Mouse (Mus musculus) hematopoietic stem cell, adult 5-6 weeks (primary cell): ENCODE data around the gene Gtf2h2. TPM values are rescaled to one million over a fixed set of nuclear protein-coding genes. Genes with fewer than 3 reads are reported as not detected.
A peak's percentile ranks its signal among the peaks of the same experiment; 100 is the strongest.
"Not testable (repeated sequence)": the region's sequence is repeated elsewhere in the genome, so short reads cannot be mapped to it uniquely, and the experiment has no call there.

Source experiments
- ATAC-seq, 2 experiments: fragments of 125-278 bp in 1 of 2; replicated peaks in 1 of 2; 2 replicates each; pipeline ENCODE4 v1.8.0; 2016 to 2017; ENCODE audit warnings: inconsistent platforms in 2 of 2, mild to moderate bottlenecking in 2 of 2, moderate number of reproducible peaks in 2 of 2, low read depth in 1 of 2, moderate TSS enrichment in 1 of 2; ENCODE audit not compliant: low FRiP score in 2 of 2, poor library complexity in 2 of 2, severe bottlenecking in 2 of 2, insufficient read depth in 1 of 2, low TSS enrichment in 1 of 2
- total RNA-seq: library from RNA; stranded (forward); fragments of 172-1452, 232-1000 nt; gene quantifications from 2 replicates; pipeline ENCODE4 v1.2.3, GENCODE M21; 2017

Gene Gtf2h2
- 53.4 and 84.6 TPM in 2 replicates for total RNA-seq

DNA sequence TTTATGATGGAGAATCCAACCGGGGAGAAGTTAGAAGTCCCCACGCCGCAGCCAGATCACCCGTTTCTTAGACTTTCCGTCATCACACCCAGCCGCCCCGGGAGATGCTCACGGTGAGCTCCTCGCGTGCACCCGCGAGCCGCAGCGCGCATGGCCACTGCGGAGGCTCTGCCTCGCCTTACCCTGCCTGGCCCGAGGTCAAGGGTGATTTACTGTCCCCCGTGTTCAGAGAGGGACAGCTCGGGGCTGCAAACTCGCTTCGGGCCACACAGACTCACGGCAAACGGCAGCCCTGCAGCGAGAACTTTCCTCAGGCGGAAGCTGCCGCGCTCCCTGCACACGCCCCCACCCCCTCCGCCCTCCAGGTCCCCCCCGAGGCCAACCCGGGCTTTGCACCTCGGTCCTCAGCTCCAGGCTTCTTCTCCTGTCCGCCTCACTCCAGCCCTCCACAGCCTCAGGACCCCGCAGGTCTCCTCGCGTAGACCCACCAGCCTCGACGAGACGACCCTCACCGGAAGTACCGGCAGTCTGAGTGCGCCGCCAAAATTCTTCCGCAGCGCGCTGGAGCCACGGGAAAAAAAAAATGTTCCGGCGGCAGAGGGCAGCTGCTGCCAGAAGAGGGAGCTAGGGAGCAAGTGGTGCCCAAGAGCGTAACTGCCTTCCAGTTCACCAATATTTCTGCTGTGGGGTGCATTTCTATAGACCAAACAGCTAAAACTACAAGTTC lies at the start of gene Gtf2h2:
Gtf2h2 (minus strand) TSS at position 519 of the 727 bp plus-strand sequence.
- peak; percentile 87 to 90 for ATAC-seq

- no peak for ATAC-seq
Measured at GRCm38 (mm10) chr13:100536149-100536548, 43.8 kb upstream of the Gtf2h2 start.

GRCm38 (mm10) chr13:100532788-100533365 lies 40.5 kb upstream of the Gtf2h2 start:
- no peak for ATAC-seq

GRCm38 (mm10) chr13:100526649-100527038 lies 34.3 kb upstream of the Gtf2h2 start:
- no peak for ATAC-seq

GRCm38 (mm10) chr13:100525935-100526648 lies 33.7 kb upstream of the Gtf2h2 start:
- ATAC-seq: no peak

GRCm38 (mm10) chr13:100524896-100525295 lies 32.5 kb upstream of the Gtf2h2 start:
- no peak for ATAC-seq

GRCm38 (mm10) chr13:100523698-100524097 lies 31.3 kb upstream of the Gtf2h2 start:
- ATAC-seq: no peak

DNA sequence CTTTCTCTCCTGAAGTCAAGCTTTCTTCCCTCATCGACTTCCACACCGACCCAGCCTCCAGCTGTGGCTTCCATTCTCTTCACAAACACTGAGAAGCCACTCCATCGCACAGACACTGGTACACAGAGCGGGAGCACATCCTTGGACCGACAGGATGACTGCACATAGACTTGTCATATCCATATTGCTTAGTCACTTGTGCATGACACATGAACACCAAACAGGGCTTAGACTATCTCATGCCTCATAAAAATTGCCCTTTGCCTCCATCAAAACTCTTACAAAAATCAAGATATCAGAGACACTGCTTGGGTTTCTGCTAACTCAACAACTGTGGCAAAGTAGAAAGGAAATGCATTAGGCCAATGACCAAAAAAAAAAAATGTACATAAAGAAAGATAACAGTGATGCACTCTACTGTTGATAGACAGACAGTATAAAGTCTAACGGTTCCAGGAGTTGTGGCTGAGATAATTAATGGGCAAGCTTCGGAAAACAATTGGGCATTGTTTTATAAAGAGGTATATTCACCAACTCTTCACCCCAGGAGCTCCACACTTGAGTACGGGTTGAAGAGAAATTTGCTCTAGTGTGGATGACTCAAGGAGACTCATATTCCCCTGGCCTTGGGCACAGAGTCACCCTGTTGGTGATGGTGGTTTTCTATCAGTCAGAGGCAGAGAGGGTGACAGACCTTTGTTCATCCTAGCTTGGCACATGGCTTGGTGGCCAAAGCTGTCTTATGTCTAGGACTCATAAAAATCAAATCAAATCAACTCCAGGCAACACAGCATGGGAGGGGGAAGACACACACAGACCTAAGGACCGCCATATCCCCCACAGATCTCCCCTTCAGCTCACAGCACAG lies 29.6 kb upstream of the Gtf2h2 start:
- ATAC-seq: no peak

- no peak for ATAC-seq
Measured at GRCm38 (mm10) chr13:100519162-100519561, 26.8 kb upstream of the Gtf2h2 start.

- ATAC-seq: no peak
Measured at GRCm38 (mm10) chr13:100518191-100518590, 25.8 kb upstream of the Gtf2h2 start.

DNA sequence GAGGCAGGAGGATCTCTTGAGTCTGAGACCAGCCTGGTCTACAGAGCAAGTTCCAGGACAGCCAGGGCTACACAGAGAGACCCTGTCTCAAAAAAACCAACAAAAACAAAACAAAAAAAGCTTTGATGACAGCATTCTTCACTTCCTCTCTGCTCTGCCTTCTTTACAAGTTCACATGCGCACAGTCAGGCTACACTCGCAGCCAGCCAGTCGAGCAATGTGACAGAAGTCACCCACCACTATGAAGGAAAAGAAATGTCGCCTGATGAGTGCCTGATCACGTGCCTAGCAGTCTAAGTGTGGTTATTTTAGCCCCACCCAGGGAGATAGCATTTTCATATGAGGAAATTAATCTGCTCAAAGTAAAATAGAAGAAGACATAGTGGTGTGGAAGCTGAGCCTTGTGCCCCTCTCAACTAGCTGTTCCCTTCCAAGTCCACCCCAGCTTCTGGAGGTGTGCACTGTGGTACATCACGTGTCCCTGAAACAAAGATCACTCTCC lies 25.3 kb upstream of the Gtf2h2 start:
- no peak for ATAC-seq

DNA sequence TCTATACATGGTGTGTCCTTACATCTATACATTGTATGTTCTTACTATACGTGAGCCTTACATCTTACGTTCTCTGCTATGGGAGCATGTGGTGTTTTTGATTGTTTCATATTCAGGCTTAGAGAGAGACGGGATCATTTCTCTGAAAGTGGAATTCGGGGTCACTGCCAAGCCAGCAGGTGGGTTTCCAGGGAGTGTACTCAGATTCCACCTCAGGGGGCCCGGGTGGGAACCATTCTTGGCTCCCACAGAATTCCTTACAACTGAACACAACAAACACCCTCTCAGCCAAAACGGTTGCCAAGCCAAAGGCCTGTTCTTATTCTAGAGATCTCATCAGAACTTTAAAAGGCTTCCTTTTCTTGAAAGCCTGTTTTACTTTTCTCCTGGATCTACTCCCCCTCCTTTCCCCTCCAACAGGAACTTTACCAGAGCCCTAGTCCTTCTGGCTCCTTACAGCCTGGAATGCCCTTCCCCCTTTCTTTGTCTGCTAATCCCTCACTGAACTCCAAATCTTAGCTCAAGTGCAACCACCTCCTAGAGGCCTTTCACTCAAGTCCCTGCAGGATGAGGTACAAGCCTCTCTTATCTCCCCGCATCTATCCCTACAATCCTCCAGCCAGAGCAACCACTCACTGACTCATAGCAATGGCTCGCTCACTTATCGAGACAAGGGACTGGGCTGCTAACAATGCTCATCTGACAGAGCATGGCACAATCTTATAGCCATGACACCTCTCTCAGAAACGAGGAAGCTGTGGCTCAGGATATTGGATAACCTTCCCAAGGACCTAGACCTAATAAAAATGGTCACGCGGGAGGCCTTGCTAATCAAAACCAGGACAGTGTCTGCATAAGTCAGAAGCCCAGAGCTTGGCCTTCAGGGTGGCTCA lies 24.1 kb upstream of the Gtf2h2 start:
- no peak for ATAC-seq

- ATAC-seq: no peak
Measured at GRCm38 (mm10) chr13:100512792-100513191, 20.4 kb upstream of the Gtf2h2 start.

DNA sequence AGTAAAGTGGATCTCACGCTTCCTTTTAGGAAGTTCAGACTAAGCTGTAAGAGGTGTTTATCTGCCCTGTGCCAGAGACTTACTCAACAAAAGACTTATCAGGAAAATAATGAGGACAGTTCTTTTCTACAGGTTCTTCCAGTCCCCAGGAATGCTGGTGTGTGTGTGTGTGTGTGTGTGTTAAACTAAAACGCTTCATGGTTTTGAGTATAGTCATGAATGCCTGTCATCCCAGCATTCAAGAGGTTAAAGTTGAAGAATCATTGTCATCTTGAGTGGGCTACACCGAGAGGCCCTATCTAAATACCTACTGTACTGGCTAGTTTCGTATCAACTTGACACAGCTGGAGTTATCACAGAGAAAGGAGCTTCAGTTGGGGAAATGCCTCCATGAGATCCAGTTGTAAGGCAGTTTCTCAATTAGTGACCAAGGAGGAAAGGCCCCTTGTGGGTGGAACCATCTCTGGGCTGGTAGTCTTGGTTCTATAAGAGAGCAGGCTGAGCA lies 19.5 kb upstream of the Gtf2h2 start:
- ATAC-seq: no peak

- peak; percentile 45 to 59 for ATAC-seq
Measured at GRCm38 (mm10) chr13:100511146-100511859, 18.9 kb upstream of the Gtf2h2 start.

DNA sequence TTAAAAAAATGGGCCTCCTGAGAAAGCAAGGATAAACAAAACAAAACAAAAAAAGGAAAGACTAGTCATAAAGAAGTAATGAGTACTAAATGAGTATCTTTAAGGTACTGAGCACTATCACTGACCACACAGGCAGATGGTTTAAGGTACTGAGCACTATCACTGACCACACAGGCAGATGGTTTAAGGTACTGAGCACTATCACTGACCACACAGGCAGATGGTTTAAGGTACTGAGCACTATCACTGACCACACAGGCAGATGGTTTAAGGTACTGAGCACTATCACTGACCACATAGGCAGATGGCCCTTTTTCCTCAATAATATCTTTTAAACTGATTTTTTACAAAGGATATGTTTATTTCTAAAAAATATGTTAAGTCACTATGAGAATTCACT lies 7.2 kb upstream of the Gtf2h2 start:
- ATAC-seq: not testable (repeated sequence)
